Mouse (Mus musculus): ENCODE results near the gene Sbf2.
"Not testable (repeated sequence)": the region's sequence is repeated elsewhere in the genome, so short reads cannot be mapped to it uniquely, and the experiment has no call there.

Gene Sbf2

DNA sequence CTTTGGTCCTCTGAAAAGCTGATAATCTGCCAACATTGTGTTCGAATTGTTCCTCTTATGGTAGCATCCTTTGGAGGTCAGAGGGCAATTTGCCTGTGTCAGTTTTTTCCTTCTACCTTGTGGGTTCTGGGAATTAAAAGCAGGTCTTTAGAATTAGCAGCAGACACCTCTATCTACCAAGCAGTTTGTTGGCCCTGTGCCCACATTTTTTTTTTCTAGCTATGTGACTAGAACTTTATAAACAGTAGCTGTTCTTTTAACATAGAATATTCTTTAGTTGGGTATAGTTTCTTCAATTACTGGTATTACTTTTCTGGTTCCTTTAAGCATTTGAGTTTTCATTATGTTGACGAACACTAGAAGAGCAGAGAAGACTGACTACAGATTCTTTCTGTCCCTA is 223.1 kb downstream of the Sbf2 start:
- DNase-seq (ENCODE audit: low spot score in 2 of 2): no peak

DNA sequence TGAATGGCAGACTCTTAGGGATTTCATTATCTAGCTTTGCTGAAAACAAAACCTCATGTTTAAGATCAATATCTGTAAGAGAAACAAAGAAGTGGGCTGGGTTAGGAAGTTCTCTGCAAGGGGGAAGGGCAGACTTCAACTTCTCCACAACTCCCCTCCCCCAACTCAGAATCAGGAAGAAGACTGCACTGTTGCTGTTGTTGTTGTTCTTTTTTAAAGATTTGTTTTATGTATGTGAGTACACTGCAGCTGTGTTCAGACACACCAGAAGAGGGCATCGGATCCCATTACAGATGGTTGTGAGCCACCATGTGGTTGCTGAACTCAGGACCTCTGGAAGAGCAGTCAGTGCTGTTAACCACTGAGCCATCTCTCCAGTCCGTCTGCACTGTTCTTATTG is 225.8 kb downstream of the Sbf2 start:
- DNase-seq (ENCODE audit: low spot score in 2 of 2): not testable (repeated sequence)

DNA sequence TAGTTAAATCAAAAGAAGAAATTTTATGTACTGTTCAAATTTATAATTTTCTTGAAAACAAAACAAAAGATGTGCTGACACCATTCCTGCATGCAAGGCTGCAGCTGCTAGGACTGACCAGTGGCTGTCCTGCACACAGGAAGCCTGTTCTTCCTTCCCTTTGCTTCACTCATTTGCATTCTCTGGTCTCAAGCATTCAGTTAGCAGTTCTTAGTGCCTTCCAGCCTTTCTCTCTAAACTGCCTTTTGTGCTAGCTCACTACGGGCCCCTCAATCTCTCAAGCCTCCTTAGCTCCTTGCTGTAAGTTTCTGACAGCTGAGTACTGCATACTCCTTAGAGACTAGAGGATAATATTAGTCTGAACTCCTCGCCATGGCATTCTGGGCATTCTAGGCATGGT is 227.2 kb downstream of the Sbf2 start:
- DNase-seq (ENCODE audit: low spot score in 2 of 2): no peak

DNA sequence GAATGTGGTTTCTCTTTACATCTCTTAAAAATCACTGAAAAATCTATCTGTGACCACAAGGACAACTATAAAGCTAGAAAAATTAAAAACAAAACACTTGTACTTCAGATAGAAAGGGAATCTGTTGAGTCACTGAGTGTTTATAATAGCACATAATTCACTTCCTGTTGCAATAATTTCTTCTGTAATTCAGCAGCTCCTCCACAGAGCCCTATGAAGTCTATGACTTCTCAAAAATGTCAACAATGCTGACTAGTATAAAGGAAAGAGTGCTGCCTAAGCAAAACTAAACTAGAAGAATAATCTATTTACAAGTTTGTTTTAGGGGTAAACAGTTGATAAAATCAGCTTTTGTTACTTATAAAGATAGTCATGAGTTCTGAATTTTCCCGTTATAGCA is 229.2 kb downstream of the Sbf2 start:
- DNase-seq (ENCODE audit: low spot score in 2 of 2): no peak

DNA sequence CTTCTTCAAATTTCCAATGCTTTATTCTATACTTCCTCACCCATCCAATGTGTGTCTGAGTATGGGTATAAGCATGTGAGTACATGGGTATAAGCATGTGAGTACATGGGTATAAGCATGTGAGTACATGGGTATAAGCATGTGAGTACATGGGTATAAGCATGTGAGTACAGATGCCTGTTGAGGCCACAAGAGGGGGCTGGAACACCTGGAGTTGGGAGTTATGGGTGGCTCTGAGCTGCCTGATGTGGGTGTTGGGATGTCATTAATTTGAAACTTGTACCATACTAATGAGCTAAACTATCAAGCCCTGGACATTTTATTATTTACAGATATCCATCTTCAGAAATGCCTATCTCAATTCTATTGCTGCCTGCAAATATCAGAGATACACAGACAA is 230.4 kb downstream of the Sbf2 start:
- DNase-seq (ENCODE audit: low spot score in 2 of 2): no peak

DNA sequence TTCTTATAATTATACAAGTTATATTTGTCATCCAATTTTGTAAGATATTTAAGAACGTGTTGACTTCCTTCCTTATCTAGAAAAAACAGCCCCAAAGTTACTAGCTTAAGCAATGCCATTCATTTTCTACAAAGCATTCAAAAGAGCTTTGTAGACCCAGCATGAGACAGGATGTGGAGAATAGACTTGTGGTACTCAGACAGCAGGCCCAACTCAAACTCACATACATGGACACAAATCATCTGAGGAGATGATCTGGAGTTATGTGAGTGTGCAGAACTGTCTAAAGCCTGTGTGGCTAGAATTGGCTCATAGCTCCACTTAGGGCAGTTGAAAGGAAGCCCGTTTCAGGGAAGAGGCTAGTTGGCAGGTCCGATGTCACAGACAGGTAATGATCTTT is 233.1 kb downstream of the Sbf2 start:
- DNase-seq (ENCODE audit: low spot score in 2 of 2): no peak

DNA sequence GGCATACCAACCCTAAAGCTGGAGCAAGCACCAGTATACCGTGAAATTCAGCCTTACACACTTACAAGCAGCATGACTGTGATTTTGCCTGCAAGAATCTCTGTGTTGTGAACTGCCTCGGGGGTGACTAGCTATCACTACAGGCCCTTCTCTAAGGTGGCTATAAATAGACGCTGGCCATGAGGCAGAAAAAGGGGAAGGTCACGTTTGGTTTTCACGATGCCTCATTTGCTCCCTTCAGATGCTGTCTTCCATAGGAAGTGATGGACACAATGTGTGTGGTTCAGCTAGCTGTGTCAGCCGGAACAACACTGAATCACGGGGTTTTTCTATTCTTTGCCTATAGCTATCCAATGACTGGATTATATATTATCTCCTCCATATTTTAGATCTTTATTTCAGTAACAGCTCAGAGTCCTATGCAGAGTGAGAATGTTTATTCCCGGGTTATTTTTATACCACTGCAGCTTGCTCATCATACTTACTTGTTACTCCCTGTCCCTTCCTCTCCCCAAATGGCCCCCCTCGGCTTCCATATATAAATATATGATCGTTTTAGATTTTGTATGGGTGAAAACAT is 235.3 kb downstream of the Sbf2 start:
- peak; percentile 18 to 42 for DNase-seq (ENCODE audit: low spot score in 2 of 2)

DNA sequence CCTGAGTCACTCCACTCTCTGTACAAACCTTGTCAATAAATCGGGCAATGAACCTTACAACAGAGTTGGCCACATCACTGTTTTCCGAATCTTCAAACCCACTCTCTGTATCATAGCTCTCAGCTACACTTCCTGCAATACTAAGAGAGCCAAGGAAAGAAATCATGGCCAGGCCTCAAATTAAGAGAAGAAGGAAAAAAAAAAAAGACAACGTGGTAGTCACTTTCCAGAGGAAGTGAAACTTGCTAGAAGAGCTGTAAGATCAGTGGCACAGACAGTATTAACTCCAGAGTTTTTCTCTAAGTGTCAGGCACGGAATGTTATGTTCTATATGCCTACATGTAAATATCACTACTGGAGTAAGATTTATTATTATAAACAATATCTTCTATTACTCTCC is 242.2 kb downstream of the Sbf2 start:
- DNase-seq (ENCODE audit: low spot score in 2 of 2): no peak

DNA sequence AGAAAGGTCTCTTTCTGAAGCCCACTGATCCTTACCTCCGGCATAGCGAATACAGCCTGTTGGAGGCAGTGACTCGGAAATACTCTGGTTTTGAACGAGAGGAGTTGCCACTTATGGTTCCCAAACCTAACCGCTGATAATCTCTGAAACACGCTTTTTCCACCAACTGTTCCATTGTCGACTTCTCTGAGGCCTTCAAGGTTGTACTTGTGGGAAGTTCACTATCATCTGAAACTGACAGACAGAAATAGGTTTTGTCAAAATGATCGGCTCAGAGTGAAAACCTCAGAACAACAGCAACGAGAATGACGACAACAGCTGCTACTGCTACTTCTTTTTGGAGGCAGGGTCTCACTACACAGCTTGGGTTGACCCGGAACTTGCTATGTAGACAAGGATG is 252.7 kb downstream of the Sbf2 start:
- no peak for DNase-seq (ENCODE audit: low spot score in 2 of 2)

DNA sequence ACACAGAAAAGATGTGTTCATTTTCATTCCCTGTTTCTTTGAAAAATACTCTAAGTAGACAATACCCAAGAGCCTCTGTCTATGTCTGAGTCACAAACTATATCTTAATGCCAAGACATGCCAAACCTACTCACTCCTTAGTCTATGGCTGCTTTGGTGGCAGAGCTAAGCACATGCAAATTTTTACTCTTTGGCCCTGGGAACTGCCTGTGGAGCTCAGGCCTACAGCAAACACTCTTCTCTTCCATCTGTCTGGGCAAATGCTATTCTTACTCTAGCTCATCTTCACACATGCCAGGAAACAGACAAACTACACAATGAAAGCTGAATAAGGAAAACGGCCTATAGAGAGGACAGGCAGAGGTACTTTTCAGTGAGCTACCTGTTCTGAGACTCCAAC is 253.2 kb downstream of the Sbf2 start:
- DNase-seq (ENCODE audit: low spot score in 2 of 2): no peak

DNA sequence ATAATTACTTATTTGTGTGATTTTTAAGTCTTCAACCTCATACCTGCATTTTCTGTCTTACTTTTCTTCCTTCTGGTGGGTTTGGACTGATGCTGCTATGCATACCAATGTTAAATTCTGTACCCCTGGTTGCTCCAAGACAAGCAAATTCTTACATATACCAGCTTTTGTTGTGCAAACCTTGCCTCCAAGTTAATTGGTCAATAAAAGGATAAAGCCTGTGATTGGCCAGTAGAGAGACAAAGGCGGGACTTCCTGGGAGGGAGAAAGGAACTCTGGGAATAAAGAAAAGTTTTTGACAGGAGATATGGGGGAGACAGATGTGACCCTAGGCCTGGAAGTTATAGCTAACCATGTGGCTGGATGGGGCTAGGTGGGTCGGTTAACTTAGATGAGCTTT is 255.3 kb downstream of the Sbf2 start:
- DNase-seq (ENCODE audit: low spot score in 2 of 2): no peak

DNA sequence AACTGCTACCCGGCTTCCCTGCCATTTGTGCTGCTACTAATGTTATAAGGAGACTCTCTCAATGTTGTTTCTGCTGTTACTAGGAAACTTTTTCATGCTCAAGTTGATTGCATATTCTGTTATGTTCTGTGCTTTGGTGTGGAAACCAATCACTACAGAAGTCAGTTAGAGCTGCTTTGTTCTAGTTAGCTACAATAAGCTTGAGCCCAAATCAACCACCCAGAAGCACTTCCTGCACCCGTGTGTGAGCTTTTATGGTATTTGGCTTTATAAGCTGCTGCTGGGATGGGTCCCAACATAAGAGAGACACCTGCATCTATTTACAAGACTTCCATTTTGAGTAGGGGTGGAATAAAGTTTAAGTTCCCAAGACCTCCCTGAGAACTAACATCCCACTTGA is 260.8 kb downstream of the Sbf2 start:
- no peak for DNase-seq (ENCODE audit: low spot score in 2 of 2)

DNA sequence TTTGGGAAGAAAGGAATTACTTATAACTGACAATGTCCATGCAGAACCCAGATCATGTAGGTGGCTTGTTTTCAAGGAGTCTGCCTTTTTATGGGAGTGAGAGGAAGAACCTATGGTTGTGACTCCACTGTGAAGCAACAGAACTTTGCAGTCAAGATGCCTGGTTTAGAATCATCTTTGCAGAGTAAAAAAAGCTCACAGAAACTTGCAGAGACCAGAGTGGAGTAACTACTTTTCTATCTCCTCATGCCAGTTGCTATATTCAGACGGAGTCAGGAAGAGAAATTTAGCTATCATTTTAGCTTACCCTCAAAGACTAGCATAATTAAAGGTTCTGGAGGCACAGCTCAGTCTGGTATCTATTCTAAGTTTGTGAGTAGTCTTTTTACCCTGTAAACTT is 267.5 kb downstream of the Sbf2 start:
- peak in 1 of 2 experiments; percentile 13 for DNase-seq (ENCODE audit: low spot score in 2 of 2)

DNA sequence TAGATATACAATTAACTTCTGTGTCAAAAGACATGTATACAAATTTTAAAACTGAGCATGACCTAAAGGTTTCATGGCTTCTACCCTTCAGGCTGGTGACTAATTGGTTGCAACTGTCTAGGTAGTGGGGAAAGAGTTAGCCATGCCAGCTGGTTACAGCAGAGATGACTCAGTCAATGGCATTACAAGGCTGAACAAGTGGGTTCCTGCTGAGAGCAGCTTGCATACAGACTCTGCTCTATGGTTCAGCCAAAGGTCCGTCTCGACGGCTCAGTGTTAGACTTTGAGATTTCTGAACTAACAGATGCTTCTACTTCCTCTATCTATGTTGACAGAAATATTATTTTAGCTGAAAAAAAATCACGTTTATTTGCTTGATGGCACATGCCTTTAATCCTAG is 277.1 kb downstream of the Sbf2 start:
- peak in 1 of 2 experiments; percentile 16 for DNase-seq (ENCODE audit: low spot score in 2 of 2)

DNA sequence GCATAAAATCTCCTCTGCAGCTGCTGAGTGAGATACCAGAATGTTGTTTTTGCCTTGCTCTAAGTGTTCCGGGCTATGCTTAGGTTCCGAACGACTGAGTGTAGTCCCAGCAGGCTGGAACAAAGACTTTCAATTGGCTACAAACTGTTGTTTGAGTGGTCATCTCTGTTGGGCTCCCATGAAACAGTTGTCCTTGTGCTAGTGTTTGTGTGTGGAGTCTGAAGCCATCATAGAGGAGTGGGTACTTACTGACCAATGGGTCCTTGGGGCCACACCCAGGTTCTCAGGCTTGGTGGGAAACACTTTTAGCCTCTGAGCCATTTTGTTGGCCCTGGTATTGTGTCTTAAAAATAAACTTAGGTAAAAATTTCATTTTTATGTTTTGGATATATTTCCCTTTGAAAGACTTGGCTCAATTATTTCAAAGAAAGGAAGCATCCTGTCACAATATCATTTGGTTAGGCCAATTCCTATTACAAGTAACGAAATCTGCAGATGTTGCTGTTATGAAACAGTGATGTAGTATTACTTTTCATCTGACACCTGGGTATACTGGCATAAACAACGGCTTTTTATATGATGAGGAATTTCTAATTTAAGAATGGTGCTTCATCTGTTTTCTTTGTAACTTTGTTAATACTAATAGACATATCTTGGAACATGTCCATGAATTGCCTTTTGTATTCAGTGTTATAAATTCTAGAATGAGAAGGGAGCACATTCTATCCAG is 289.2 kb downstream of the Sbf2 start:
- DNase-seq (ENCODE audit: low spot score in 2 of 2): no peak

DNA sequence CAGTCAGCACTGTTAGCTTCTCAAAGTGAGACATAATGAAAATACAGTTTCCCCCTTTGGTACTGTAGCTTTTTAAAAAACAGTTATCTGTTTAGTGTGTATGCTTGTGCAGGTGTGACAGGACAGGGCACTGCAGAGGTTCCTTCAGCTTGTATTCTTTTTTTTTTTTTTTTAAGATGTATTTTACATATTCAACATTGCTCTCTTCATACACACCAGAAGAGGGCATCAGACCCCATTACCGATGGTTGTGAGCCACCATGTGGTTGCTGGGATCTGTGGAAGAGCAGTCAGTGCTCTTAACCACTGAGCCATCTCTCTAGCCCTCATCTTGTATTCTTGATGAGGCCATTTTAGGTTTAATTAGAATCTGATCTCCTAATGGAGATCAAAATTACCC is 289.9 kb downstream of the Sbf2 start:
- DNase-seq (ENCODE audit: low spot score in 2 of 2): no peak

DNA sequence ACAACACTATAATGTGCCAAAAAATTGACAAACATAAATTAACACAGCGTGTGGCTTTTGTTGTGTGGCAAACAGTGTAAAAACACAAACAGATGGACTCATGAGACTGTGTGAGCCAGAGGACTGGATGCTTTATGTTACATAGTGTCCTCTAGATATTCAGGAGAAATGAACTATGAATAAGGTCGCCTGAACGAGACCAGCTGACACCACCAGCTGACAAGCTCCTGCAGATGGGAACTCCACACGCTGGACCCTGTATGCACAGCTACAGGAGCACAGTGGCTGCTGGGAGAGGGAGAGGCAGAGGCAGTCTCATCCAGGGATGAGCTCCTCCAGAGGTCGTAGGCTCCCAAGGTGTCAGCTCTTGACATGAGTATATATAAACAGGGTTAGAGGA is 293.6 kb downstream of the Sbf2 start:
- no peak for DNase-seq (ENCODE audit: low spot score in 2 of 2)

DNA sequence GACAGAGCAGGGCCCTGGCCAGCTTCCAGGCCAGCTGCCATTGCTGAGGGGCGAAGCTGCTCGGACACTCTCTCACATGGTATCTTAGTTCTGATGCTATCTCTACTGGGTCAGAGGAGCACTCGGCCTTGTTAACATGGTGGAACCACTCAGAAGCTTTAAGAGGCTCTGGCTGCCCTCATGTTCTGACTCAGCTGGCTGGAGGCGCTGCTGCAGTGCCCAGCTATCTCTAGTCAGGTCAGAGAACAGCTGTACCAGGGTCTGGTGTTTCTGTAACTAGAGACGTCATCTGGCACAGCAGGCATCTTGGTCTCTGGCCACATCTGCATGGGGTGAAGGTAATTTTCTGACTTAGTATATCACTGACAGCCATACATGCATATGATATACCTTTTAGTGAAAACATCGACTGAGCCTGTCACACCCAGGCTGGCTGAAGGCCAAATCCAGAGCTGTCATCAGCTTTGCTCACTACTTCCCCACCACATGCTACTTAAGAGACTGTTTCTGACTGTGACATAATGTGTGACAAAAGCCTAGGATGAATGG is 295.7 kb downstream of the Sbf2 start:
- DNase-seq (ENCODE audit: low spot score in 2 of 2): no peak

DNA sequence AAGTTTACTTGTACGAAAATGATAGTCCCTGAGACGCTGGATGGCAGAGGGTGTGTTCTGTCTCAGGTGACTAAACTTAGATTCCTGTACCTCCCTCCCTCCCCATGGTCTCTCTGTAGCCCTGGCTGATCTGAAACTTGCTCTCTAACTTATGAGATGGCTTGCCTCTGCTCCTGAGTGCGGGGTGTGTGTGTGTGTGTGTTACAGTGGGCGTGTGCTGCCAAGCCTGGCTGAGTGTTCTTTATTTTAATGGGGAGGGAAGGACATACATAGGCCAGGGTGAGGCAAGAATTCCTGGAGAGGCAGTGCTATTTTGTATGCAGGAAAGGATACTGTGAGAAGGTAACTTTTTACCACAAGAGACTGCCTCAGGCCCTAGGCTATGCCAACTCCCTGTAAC is 297.3 kb downstream of the Sbf2 start:
- no peak for DNase-seq (ENCODE audit: low spot score in 2 of 2)

DNA sequence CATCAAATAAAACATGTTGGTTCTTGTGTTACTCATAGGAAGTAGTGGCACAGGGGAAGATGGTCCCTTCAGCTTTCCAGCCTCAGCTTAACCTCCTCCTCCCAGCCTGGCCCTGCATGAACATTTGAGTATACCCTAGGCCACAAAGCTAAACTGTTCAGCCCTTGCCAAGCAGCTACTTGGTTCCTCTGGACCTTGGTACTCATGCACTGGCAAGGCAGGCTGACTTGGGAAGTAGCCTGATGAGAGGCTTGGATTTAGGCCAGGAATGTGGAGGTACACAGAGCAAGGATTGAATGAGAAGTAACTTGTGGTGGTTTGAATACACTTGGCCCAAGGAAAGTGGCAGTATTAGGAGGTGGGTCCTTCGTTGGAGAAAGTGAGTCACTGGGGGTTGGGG is 299.4 kb downstream of the Sbf2 start:
- DNase-seq (ENCODE audit: low spot score in 2 of 2): no peak

DNA sequence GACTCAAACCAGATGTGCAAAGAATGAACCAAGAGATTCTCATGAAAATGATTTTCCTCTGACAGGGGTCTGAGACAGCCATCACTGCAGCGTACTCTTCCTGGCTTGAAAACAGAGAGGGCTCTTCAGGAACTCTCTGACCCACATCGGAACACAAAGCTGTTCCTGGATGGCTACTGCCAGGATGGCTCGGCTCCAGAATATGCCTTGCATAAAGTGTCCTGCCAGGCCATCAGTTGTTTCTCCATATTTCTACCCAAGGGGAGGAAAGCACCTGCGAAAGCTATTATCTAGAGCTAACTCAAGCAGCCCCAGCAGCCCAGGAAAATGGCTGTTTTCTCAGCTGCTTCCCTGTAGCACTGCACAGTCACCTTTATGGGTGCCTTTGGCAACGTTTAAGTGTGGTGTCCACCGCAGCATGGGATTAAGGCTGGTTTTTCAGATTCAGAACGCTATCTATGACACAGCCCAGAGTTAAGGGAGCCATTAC is 300.3 kb downstream of the Sbf2 start:
- DNase-seq (ENCODE audit: low spot score in 2 of 2): no peak

DNA sequence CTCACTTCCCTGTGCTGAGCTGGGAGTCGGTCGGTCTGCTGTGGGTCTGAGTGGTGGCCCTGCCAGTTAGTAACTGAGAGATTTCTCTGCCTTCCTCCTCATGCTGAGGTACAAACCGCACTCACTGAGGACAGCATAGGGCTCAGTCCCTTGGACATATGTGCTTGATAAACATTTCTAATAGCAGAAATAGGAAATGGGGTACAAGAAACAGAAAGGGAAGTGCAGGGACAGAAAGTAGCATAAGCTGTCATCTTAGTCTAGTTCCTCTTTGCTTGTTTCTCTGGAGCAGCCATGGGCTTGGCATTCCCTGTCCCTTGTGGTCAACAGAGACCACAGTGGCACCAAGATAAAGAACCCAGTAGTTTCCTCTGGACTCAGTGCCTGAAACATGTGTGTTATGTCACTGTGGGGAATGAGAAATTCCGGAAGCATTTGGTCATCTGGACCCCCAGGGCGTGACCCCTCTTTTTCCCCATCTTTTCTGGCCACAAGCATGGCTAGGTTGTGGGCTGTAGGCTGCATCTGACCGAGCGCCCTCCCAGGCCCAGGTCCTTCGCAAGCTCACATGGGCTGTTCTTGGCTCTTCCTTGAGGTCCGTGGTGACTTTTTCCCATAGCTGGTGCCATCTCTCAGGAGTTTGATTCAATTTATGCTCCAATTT is 301.2 kb downstream of the Sbf2 start:
- no peak for DNase-seq (ENCODE audit: low spot score in 2 of 2)

DNA sequence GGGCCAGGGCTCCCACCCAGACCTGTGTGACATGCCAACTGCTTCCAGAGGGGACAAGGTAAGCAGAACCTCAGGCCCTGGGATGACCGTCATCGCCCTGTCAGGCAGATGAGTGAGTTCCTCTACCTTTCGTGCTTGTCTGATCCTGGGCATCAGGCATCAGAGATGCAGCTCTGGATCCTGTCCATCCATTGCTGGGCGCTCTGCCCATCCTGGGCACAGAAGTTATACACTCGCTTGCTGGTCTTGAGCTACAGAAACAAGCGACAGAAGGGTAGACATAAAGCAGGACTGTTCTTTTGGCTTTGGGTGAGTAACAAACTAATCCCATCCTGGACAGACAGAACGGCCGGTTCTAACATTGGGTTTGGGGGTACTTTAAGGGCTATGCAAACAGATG is 305.5 kb downstream of the Sbf2 start:
- DNase-seq (ENCODE audit: low spot score in 2 of 2): no peak
